Mouse (Mus musculus) erythroblast, embryonic 14.5 days (primary cell): ENCODE data around the gene Fhl2. TPM values are rescaled to one million over a fixed set of nuclear protein-coding genes. Genes with fewer than 3 reads are reported as not detected.

Experiments used
- H3K27me3 ChIP-seq: 2 replicates; pipeline ENCODE4 v1.6.1; 2012; ENCODE audit warnings: inconsistent platforms; ENCODE audit not compliant: control insufficient read depth
- H3K36me3 ChIP-seq: 2 replicates; pipeline ENCODE4 v1.6.1; 2012; ENCODE audit warnings: mild to moderate bottlenecking, inconsistent platforms; ENCODE audit not compliant: control insufficient read depth
- H3K4me1 ChIP-seq: 2 replicates; pipeline ENCODE4 v1.6.1; 2012; ENCODE audit warnings: inconsistent platforms; ENCODE audit not compliant: control insufficient read depth
- H3K4me3 ChIP-seq: replicated peaks from 2 replicates; pipeline ENCODE3; 2012; ENCODE audit warnings: moderate library complexity, mild to moderate bottlenecking, inconsistent platforms
- H3K9me3 ChIP-seq: 2 replicates; pipeline ENCODE4 v1.6.1; 2012; ENCODE audit warnings: low read length, inconsistent platforms, mixed read lengths; ENCODE audit not compliant: control insufficient read depth
- GATA1 ChIP-seq: IDR thresholded peaks from 2 replicates; pipeline ENCODE4 v1.6.1; 2012; ENCODE audit warnings: low read length, inconsistent platforms, mixed read lengths
- TAL1 ChIP-seq: IDR thresholded peaks from 3 replicates; pipeline ENCODE4 v1.6.1; 2012; ENCODE audit warnings: low read length, inconsistent platforms, mixed read lengths
- polyA plus RNA-seq: library from polyadenylated mRNA; stranded (reverse); fragments of >175 nt; gene quantifications from 2 replicates; pipeline ENCODE4 v1.2.3, GENCODE M21; 2012

The Fhl2 gene
- polyA plus RNA-seq, 1 experiment: not detected

DNA sequence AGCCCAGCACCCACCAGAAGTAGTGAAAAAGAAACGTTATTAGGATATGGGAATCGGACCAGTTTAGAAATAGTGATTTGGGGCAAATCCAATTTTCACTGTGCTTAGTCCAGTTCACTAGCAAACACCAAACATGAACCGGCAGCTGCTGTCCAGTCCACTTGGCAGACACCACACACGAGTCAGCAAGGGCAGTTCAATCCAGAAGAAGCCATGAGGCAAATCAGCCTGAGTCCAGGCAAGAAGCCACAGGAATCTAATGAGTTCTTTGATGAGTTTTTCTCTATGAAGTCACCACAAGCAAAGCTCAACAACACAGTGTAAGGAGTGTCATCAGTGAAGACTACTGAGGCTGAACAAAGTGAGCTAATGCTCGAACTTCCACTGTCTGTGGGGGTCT is 26.3 kb upstream of the Fhl2 start:
- Histone ChIP-seq H3K36me3 (no peaks in the 10 kb centered on the region), H3K27me3 (no peaks in the 10 kb centered on the region), H3K4me3 (no peak overlapping the region), H3K9me3 (no peaks in the 10 kb centered on the region), H3K4me1 (no peaks in the 10 kb centered on the region)
- TF ChIP-seq GATA1 (no peak), TAL1 (no peak)

DNA sequence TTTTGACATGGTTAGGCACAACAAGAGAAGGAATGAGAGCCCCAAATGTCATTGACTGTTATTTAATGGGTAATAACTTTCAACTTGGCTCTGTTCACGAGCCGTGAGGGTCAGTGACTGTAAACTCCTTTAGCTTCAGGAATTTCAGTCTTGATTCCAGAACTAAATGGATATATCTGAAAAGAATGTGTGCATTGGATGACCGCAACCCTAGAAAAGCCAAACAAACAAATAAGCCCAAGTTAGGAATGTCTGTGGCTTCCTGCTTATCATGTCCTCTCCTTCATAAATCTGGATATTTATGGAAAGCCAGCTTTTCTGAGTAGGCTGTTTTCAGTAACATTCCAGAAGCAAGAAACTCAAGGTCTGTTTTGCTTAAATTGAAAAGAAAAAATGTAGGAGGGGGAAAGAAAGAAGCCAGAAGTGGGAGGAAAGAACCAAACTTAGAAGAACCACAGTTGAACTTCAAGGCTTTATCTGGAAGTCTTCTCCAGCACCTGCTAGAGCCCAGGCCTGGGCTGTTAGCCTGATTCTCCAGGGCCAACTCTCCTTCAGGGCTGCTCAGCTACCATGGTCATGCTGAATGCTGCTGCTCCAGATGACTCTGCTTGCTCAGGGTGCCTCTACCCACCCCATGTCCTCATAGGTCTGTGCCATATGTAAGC is 21.4 kb upstream of the Fhl2 start:
- no peaks in the 10 kb centered on the region for H3K9me3 ChIP-seq

GRCm38 (mm10) chr1:43215601-43216000 is 18.8 kb upstream of the Fhl2 start:
- Histone ChIP-seq H3K27me3 (no peaks in the 10 kb centered on the region), H3K9me3 (no peaks in the 10 kb centered on the region), H3K36me3 (no peaks in the 10 kb centered on the region), H3K4me1 (no peaks in the 10 kb centered on the region), H3K4me3 (no peak overlapping the region)
- TF ChIP-seq TAL1 (no peak), GATA1 (no peak)

More for the DNA sequence above, 21.4 kb upstream of the Fhl2 start:
- no peaks in the 10 kb centered on the region for H3K4me1 ChIP-seq
- no peaks in the 10 kb centered on the region for H3K36me3 ChIP-seq
- TF ChIP-seq GATA1: no peak
- TF ChIP-seq TAL1: no peak
- H3K4me3 ChIP-seq: no peak overlapping the region
- H3K27me3 ChIP-seq: no peaks in the 10 kb centered on the region

- H3K27me3 ChIP-seq: no peaks in the 10 kb centered on the region
- H3K9me3 ChIP-seq: no peaks in the 10 kb centered on the region
- no peak for TF ChIP-seq TAL1
- TF ChIP-seq GATA1: no peak
- H3K4me1 ChIP-seq: no peaks in the 10 kb centered on the region
- no peak overlapping the region for H3K4me3 ChIP-seq
- H3K36me3 ChIP-seq: no peaks in the 10 kb centered on the region
Observed at GRCm38 (mm10) chr1:43211274-43211673, 14.5 kb upstream of the Fhl2 start.

DNA sequence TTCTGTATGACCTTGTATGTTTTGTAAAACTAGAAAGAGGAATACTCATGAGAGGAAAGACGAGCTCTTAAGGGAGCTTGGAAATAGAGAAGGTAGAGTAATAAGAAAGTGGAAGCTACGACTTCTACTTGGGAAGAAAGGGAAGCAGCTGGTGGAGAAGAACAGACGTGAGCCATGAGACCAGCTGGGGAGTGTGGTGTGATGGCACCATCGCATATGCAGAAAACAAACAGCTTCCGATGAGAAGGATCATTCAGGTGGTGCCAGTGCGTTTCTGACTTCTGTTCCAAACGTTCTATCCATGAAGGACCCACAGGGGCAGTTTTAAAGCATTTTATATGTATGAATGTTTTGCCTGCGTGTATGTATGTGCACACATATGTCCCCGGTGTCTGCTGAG is 13.5 kb upstream of the Fhl2 start:
- no peak for TF ChIP-seq GATA1
- no peak for TF ChIP-seq TAL1
- H3K4me3 ChIP-seq: no peak overlapping the region
- H3K9me3 ChIP-seq: no peaks in the 10 kb centered on the region
- H3K27me3 ChIP-seq: no peaks in the 10 kb centered on the region
- H3K4me1 ChIP-seq: no peaks in the 10 kb centered on the region
- H3K36me3 ChIP-seq: no peaks in the 10 kb centered on the region

- no peaks in the 10 kb centered on the region for H3K9me3 ChIP-seq
- H3K4me1 ChIP-seq: no peaks in the 10 kb centered on the region
- no peaks in the 10 kb centered on the region for H3K27me3 ChIP-seq
- H3K36me3 ChIP-seq: no peaks in the 10 kb centered on the region
- TF ChIP-seq TAL1 (no peak), GATA1 (no peak)
- H3K4me3 ChIP-seq: no peak overlapping the region
Observed at GRCm38 (mm10) chr1:43207147-43207546, 10.4 kb upstream of the Fhl2 start.

DNA sequence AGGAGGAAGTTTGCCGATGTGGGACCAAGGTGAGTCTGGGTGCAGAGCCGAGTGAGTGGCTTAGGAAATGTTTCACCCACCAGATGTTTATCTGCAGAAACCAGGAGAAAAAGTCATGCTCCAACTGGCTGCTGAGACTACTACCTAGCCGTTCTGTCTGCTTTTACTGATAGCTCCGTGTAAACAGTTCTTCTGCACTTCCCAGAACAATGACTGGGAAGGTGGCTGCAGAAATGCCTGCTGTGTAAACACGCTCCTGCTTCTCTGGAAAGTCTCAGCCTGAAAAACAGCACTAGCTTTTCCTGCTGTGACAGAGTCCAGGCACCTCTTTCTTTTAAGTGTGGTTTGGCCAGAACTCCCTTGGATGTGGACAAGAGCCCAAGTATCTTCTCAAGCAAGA is 6.5 kb upstream of the Fhl2 start:
- no peaks in the 10 kb centered on the region for H3K36me3 ChIP-seq
- H3K9me3 ChIP-seq: no peaks in the 10 kb centered on the region
- no peaks in the 10 kb centered on the region for H3K27me3 ChIP-seq
- H3K4me3 ChIP-seq: no peak overlapping the region
- TF ChIP-seq TAL1: no peak
- TF ChIP-seq GATA1: no peak
- H3K4me1 ChIP-seq: no peaks in the 10 kb centered on the region

DNA sequence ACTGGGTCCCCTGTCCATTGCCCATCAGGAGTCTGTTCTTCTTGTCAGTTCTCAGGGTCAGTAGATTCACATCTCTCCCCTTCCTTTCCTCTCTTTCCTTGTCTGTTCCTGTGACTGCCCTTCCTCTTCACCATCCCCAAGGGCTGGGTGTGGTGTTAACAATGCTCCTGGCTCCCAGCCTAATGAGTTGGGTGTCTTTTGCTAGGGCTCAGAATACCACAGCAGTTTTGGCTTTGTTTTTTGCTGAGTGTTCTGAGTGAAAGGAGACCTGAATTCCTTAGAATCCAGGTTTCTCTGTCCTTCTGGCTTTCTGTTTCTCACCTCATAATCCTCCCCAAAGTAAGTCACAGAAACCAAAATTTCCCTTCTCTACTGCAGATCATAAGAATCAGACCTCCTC is 5.4 kb upstream of the Fhl2 start:
- H3K9me3 ChIP-seq: no peaks in the 10 kb centered on the region
- H3K27me3 ChIP-seq: no peaks in the 10 kb centered on the region
- H3K36me3 ChIP-seq: no peaks in the 10 kb centered on the region
- H3K4me3 ChIP-seq: no peak overlapping the region
- no peaks in the 10 kb centered on the region for H3K4me1 ChIP-seq
- TF ChIP-seq GATA1 (no peak), TAL1 (no peak)

GRCm38 (mm10) chr1:43201796-43202195 is 5.0 kb upstream of the Fhl2 start:
- no peaks in the 10 kb centered on the region for H3K27me3 ChIP-seq
- H3K4me3 ChIP-seq: no peak overlapping the region
- TF ChIP-seq TAL1: no peak
- no peaks in the 10 kb centered on the region for H3K36me3 ChIP-seq
- no peaks in the 10 kb centered on the region for H3K9me3 ChIP-seq
- no peaks in the 10 kb centered on the region for H3K4me1 ChIP-seq

DNA sequence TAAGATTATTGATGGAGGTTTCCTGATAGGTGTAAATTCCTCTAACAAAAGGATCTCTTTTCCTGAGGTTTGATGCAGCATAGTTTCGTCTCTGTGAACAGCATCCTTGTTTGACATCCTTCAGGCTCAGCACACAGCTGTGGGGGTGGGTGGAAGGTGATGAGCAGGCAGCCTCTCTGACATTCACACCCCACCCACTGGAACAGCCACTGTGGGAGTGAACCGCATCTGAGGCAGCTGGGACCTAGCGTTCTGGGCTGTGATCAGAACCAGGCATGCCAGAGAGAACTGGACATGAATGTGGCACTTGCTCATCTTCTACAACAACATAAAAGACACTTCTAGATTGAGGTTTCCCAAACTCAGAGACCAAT is 3.1 kb upstream of the Fhl2 start:
- H3K4me3 ChIP-seq: no peak overlapping the region
- no peaks in the 10 kb centered on the region for H3K36me3 ChIP-seq
- H3K9me3 ChIP-seq: no peaks in the 10 kb centered on the region
- TF ChIP-seq GATA1 (no peak), TAL1 (no peak)
- H3K27me3 ChIP-seq: no peaks in the 10 kb centered on the region
- H3K4me1 ChIP-seq: no peaks in the 10 kb centered on the region
